Mouse (Mus musculus) liver, embryonic 14.5 days (tissue): Measurements from ENCODE around the gene Iqsec1. TPM values are rescaled to one million over a fixed set of nuclear protein-coding genes. Genes with fewer than 3 reads are reported as not detected.

Experiments
- ATAC-seq: fragments of 200-750 bp; cut with Nextera tagmentation; 2 replicates; pipeline ENCODE4 v1.8.0; 2017; ENCODE audit warnings: moderate number of reproducible peaks, mild to moderate bottlenecking, moderate library complexity; ENCODE audit not compliant: insufficient read depth
- DNase-seq, 3 experiments: peaks; one replicate each; pipeline ENCODE4 v3.0.0-alpha.2; 2012 to 2013; ENCODE audit warnings: low read depth in 3 of 3, low spot score in 3 of 3
- H3K27ac ChIP-seq: fragments of 300-500 bp; sonication (generic); 2 replicates; pipeline ENCODE4 v1.5.1; 2014; ENCODE audit warnings: moderate library complexity, mild to moderate bottlenecking, control low read depth, inconsistent platforms
- H3K27me3 ChIP-seq: fragments of 300-500 bp; sonication (generic); 2 replicates; pipeline ENCODE4 v1.6.1; 2014; ENCODE audit warnings: mild to moderate bottlenecking, low read length, moderate library complexity; ENCODE audit not compliant: control insufficient read depth, insufficient read depth
- H3K36me3 ChIP-seq: fragments of 300-500 bp; sonication (generic); replicated peaks from 2 replicates; pipeline ENCODE4 v1.6.1; 2014; ENCODE audit warnings: low read depth; ENCODE audit not compliant: control insufficient read depth, insufficient read depth
- H3K4me1 ChIP-seq, 2 experiments: fragments of 200-500 bp in 1 of 2; fragments of 300-500 bp in 1 of 2; sonication (generic) in 1 of 2; replicated peaks; 2 replicates each; pipeline ENCODE4 v1.6.1; 2012 to 2014; ENCODE audit warnings: antibody characterized with exemption in 1 of 2, inconsistent platforms in 1 of 2, low read length in 1 of 2; ENCODE audit not compliant: control insufficient read depth in 2 of 2, insufficient read depth in 2 of 2
- H3K4me2 ChIP-seq: fragments of 300-500 bp; sonication (generic); 2 replicates; pipeline ENCODE4 v1.6.1; 2014; ENCODE audit warnings: low read depth, mild to moderate bottlenecking, control low read depth, moderate library complexity
- H3K4me3 ChIP-seq, 2 experiments: fragments of 200-500 bp in 1 of 2; fragments of 300-500 bp in 1 of 2; sonication (generic) in 1 of 2; 2 replicates each; pipeline ENCODE4 v1.5.1; 2012 to 2014; ENCODE audit warnings: low read depth in 2 of 2, low read length in 2 of 2, mild to moderate bottlenecking in 2 of 2, control low read depth in 1 of 2, inconsistent platforms in 1 of 2, moderate library complexity in 1 of 2; ENCODE audit not compliant: insufficient read depth in 1 of 2
- H3K9ac ChIP-seq: fragments of 300-500 bp; sonication (generic); replicated peaks from 2 replicates; pipeline ENCODE4 v1.6.1; 2014; ENCODE audit warnings: mild to moderate bottlenecking, control low read depth, moderate library complexity
- H3K9me3 ChIP-seq: fragments of 300-500 bp; sonication (generic); 2 replicates; pipeline ENCODE4 v1.6.1; 2016; ENCODE audit warnings: low read length, mixed read lengths; ENCODE audit not compliant: control insufficient read depth
- CTCF ChIP-seq: IDR thresholded peaks from 2 replicates; pipeline ENCODE4 v1.5.1; 2016; ENCODE audit warnings: antibody characterized with exemption, low read depth, control low read depth
- EP300 ChIP-seq: IDR thresholded peaks from 2 replicates; pipeline ENCODE4 v1.6.1; 2016; ENCODE audit warnings: antibody characterized with exemption, low read depth
- WGBS: fragments of 180-500 bp; shearing (Covaris S2); extraction: QIAGEN DNeasy Blood & Tissue Kit; methylation state at CpG from one replicate; pipeline ENCODE4 v1.1.7; 2014; ENCODE audit not compliant: insufficient replicate concordance; 5-methylcytosine and 5-hydroxymethylcytosine counted together
- polyA plus RNA-seq, 2 experiments: library from polyadenylated mRNA; depleted of rRNA in 1 of 2; stranded (reverse) in 1 of 2; unstranded in 1 of 2; fragments of >200 nt; fragmentation: Nextera tagmentation in 1 of 2; extraction: Ambion mirVana in 1 of 2; gene quantifications; 2 replicates each; pipeline versions ENCODE4 v1.2.1 to v1.2.3; 2012 to 2014

Iqsec1 gene
- polyA plus RNA-seq, 2 experiments = 4.0 to 9.0 TPM

DNA sequence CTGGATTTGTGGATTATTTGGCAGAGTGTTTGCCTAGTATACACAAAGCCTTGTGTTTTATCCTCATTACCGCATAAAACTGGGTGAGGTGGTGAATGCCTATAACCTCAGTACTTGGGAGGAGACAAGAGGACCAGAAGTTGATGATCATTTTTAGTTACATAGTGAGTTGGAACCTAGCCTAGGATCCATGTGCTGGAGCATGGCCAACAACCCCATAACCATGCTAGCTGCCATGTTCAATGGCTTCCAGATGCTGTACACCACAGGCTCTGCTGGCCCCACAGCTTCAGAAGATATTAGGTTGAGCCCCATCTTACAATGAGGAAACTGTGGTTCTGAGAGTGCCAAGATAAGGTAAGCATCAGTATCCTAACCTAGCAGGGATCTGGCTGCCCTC, 89.2 kb downstream of the Iqsec1 start:
- H3K27me3 ChIP-seq = no peaks in the 10 kb centered on the region
- 73% methylated on average over 1 of the region's 1 CpGs for WGBS
- TF ChIP-seq CTCF (no peak), EP300 (no peak)
- no peak overlapping the region for H3K4me2 ChIP-seq
- ATAC-seq (no peak), DNase-seq (no peak)
- H3K4me3 ChIP-seq = no peak overlapping the region
- no peak overlapping the region for H3K9ac ChIP-seq
- H3K4me1 ChIP-seq = no peaks in the 10 kb centered on the region
- H3K27ac ChIP-seq = no peak overlapping the region
- no peaks in the 10 kb centered on the region for H3K36me3 ChIP-seq
- no peaks in the 10 kb centered on the region for H3K9me3 ChIP-seq

DNA sequence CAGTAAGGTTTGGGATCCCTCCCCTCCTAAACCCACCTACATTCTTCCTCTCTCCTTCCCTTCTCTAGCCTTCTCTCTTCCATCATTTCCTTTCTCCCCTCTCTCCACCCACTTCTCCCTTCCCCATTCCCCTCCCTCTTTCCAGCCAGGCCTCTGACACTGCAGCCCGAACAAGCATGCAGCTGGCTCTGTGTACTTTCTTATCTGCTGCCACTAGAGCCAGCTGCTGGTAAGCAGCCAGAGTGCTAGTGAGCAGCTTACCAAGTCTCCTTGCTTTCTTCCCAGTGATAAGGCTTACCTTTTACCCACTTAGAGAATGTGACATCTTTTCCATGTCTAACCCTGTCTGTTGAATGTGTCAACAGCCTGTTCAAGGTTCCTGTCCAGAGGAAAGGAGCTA, 90.4 kb downstream of the Iqsec1 start:
- no peaks in the 10 kb centered on the region for H3K27me3 ChIP-seq
- 0% methylated on average over 1 of the region's 1 CpGs for WGBS

DNA sequence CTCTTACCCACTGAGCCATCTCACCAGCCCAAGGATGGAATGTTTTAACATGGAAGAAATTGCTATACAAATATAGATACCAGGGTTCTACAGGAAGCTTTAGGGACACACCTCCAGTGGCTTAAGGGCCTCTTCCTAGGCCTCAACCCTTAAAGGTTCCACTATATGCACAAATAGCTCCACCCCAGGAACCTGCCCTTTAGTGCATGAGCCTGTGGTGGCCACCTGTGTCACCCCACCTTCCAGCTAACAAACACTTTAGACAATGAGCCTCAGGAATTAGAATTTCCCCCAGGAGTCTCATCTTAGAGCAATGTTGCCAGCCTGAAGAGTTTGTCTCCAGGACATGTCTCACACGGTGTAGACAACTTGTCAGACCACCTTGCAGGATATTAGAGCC, 96.1 kb downstream of the Iqsec1 start:
- Histone ChIP-seq H3K36me3 (no peaks in the 10 kb centered on the region), H3K4me3 (no peak overlapping the region), H3K9ac (no peak overlapping the region), H3K4me2 (no peak overlapping the region), H3K27ac (no peak overlapping the region), H3K9me3 (no peaks in the 10 kb centered on the region), H3K27me3 (no peaks in the 10 kb centered on the region), H3K4me1 (no peaks in the 10 kb centered on the region)
- DNase-seq (no peak), ATAC-seq (no peak)
- TF ChIP-seq EP300 (no peak), CTCF (no peak)
- 67% methylated on average over 1 of the region's 1 CpGs for WGBS

More for the DNA sequence above, 90.4 kb downstream of the Iqsec1 start:
- Histone ChIP-seq H3K4me3 (no peak overlapping the region), H3K4me1 (no peaks in the 10 kb centered on the region), H3K36me3 (no peaks in the 10 kb centered on the region), H3K9me3 (no peaks in the 10 kb centered on the region), H3K9ac (no peak overlapping the region), H3K27ac (no peak overlapping the region), H3K4me2 (no peak overlapping the region)
- TF ChIP-seq CTCF (no peak), EP300 (no peak)
- DNase-seq (no peak), ATAC-seq (no peak)

DNA sequence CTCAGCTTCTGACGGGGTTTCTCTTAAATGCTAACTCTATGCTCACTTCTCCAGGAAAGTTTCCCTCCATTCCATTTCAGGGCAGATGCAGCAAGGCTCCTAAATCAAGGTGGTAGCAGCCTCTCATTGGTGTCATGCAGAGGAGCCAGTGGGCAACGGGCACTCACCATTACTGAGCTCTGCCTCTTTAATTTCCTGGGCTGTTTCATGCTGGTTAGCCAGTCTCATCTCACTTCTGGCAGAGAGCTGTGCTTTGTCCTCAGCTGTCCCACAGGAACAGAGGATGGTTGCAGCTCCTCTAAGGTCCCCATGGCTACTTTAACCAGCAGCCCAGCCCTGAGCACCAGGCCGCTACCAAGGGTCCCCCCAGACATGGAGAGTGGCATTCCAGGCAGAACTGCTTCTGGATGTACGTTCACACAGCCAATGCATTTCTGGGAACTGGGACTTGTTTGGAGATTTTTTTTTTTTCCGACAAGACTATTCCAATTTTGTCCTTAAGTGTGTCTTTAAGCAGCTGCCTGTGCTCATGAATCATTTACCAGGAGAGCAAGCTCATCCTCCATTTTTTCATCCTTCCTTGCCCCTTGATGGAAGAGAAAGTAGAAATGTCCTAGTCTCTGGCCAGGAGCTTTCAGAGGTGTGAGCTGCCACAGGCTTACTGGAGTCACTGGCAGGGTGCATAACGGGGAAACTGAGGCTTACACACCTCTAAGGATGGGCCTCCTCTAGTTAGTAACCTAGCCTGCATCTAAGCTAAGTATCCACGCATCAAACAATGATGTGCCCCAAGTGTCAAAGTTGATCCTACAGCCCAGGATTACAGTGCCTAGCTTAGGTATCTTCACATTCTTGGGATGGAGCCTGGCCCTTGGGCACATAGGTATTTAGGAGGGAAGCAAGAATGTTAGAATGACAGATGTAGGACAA, 98.9 kb downstream of the Iqsec1 start:
- no peak overlapping the region for H3K9ac ChIP-seq
- H3K9me3 ChIP-seq = no peaks in the 10 kb centered on the region
- H3K4me1 ChIP-seq = no peaks in the 10 kb centered on the region
- no peak overlapping the region for H3K4me3 ChIP-seq
- no peaks in the 10 kb centered on the region for H3K27me3 ChIP-seq
- TF ChIP-seq EP300 = no peak
- no peak for TF ChIP-seq CTCF
- H3K27ac ChIP-seq = no peak overlapping the region
- H3K4me2 ChIP-seq = no peak overlapping the region
- ATAC-seq = no peak
- WGBS = 55% methylated on average over 7 of the region's 7 CpGs
- DNase-seq = no peak
- no peaks in the 10 kb centered on the region for H3K36me3 ChIP-seq

DNA sequence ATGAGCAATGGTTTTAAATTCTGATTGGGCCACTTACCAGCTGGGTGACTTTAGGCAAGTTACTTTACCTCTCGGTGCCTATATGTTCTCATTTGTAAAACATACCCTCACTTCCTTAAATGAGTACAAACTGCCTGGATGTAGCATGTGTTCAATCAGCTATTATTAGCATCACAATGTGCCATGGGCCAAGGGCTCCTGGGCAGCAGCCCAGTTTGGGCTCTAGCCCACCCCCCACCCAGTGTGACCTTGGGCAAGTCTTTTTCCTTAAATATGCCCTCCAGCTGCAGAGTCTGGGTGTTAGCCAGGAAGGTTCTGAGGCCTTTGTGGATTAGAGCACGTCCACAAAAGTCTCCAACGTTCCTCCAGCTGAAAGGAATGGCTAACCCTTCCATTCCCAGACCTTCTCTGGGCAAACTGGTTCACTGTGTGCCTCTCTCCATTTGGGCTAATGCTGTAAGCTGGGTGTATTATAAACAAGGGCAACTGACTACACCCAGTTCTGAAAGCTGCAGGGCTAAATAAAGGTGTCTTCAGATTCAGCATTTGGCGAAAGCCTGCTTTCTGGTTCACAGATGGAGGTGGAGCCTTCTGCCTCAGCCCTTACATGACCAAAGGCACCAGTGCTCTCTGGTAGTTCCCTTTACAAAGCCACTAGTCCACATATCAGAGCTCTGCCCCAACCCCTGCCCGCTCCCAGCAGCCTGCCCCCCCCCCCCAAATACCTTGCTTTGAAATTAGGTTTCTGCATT, 101.3 kb downstream of the Iqsec1 start:
- TF ChIP-seq EP300 (no peak), CTCF (no peak)
- no peak overlapping the region for H3K4me3 ChIP-seq
- H3K27me3 ChIP-seq = no peaks in the 10 kb centered on the region
- 54% methylated on average over 4 of the region's 5 CpGs for WGBS
- H3K4me1 ChIP-seq = no peaks in the 10 kb centered on the region
- H3K9me3 ChIP-seq = no peaks in the 10 kb centered on the region
- H3K27ac ChIP-seq = no peak overlapping the region
- no peaks in the 10 kb centered on the region for H3K36me3 ChIP-seq
- ATAC-seq (no peak), DNase-seq (no peak)
- no peak overlapping the region for H3K9ac ChIP-seq
- H3K4me2 ChIP-seq = no peak overlapping the region
